8 mouse cellular contexts compared by ENCODE assay signal in the genomic region with DNA sequence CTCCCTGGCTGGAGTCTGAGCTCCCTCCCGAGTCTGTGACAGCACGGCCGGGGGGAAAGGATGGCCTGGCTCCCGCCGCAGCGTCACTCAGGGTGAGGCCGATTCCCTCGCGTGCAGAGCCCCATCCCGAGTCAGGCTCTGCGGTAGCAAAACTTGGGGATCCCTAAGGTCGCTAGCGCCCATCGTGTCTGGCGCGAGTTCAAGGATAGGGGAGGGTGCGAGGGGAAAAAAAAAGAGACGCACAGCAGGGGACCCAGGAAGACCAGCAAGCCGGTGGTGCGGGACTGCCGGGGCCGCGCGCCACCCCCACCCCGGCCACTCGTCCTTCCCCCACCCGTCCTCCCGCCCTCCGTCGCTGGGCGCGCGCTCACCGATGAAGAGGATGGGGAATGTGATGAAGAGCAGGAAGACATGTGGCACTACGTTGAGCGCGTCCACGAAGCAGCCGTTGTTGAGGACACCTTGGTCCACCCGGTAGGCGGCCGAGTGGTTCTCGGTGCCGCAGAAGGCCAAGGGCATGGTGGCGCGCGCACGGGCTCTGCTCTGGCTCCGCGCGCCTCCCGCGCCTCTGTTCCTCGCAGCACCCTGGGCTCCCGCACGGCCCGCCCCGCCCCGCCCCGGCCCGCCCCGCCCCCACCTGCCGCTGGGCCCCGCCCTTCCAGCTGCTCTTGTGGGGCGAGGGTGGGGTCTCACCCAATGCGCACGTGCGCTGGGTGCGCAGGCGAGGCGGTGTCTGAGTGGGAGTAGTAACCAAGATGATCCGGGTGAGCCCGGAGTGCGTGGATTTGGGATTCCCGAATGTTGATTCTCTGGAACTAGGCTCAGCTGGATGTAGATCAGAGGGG. TPM values are rescaled to one million over a fixed set of nuclear protein-coding genes. Genes with fewer than 3 reads are reported as not detected.
DNase-seq lines count a peak whose midpoint lies in the region; ATAC-seq lines count a peak whose summit lies in the region.

Abcc8 (minus strand) TSS at position 603 of the 845 bp plus-strand sequence.

- H3K27ac ChIP-seq in heart, embryonic 10.5 days = peak within 1 kb of the TSS; percentile 69
- H3K27ac ChIP-seq in midbrain, embryonic 14.5 days (replicated peaks; ENCODE audit: low read depth, low read length) = no peak within 1 kb of the TSS

- ATAC-seq in midbrain, embryonic 14.5 days (ENCODE audit: low FRiP score, low TSS enrichment) = peak; percentile 35; the same call in 1 of the 2 replicates

- peak within 1 kb of the TSS; percentile 73 for H3K4me2 ChIP-seq in midbrain, embryonic 14.5 days (ENCODE audit: low read length)

- peaks cover 84% of the 10 kb centered on the region for H3K27me3 ChIP-seq in heart, embryonic 10.5 days (ENCODE audit: insufficient read depth, poor library complexity, severe bottlenecking)
- peaks cover 28% of the 10 kb centered on the region for H3K27me3 ChIP-seq in midbrain, embryonic 14.5 days (ENCODE audit: control insufficient read depth, insufficient read depth, low read length)

- peak within 1 kb of the TSS; percentile 56 for H3K9ac ChIP-seq in midbrain, embryonic 14.5 days (replicated peaks; ENCODE audit: low read length)

- no peaks in the 10 kb centered on the region for H3K36me3 ChIP-seq in heart, embryonic 10.5 days
- no peaks in the 10 kb centered on the region for H3K36me3 ChIP-seq in midbrain, embryonic 14.5 days (ENCODE audit: control insufficient read depth, insufficient read depth, low read length)

- H3K9me3 ChIP-seq in heart, embryonic 10.5 days = no peaks in the 10 kb centered on the region
- no peaks in the 10 kb centered on the region for H3K9me3 ChIP-seq in midbrain, embryonic 14.5 days (ENCODE audit: control insufficient read depth, low read length)

- peaks cover 12% of the 10 kb centered on the region for H3K4me1 ChIP-seq in heart, embryonic 10.5 days
- 0 out of 2 replicates have a peak, but pooled peaks cover 5% of the 10 kb centered on the region for H3K4me1 ChIP-seq in midbrain, embryonic 14.5 days (ENCODE audit: control insufficient read depth, insufficient read depth, low read length)

- WGBS in heart, embryonic 10.5 days = 1% methylated on average over 73 of the region's 75 CpGs
- WGBS in midbrain, embryonic 14.5 days = under 1% methylated on average over 75 of the region's 75 CpGs

- DNase-seq in adrenal gland, postnatal 36 days = peak; percentile 13 to 16
- DNase-seq in adrenal gland, postnatal 25 days = no peak
- DNase-seq in cerebellum, postnatal 14 days = peak; percentile 67 to 74
- no peak for DNase-seq in heart, embryonic 10.5 days (ENCODE audit: low spot score)
- peak; percentile 30 to 43 for DNase-seq in layer of hippocampus, postnatal 10 days (ENCODE audit: low spot score in 2 of 2)
- peak; percentile 53 for DNase-seq in midbrain, embryonic 14.5 days
- DNase-seq in ovary, postnatal 10 days (ENCODE audit: low spot score) = no peak
- DNase-seq in thymus, postnatal 36 days = no peak

- H3K4me3 ChIP-seq in heart, embryonic 10.5 days = peak within 1 kb of the TSS; percentile 66
- peak within 1 kb of the TSS; percentile 45 for H3K4me3 ChIP-seq in midbrain, embryonic 14.5 days (replicated peaks; ENCODE audit: low read depth, low read length)

RNA-seq across cellular contexts. Expression of gene Abcc8, which starts in this region (rescaled TPM):
- total RNA-seq in adrenal gland, postnatal 36 days (2021) = 1 to 10 TPM; 1.6 to 1.7 TPM
- total RNA-seq in adrenal gland, postnatal 25 days (2021) = 1.0 and 1.8 TPM in 2 replicates
- polyA plus RNA-seq in heart, embryonic 10.5 days (2016; fragmentation: Nextera tagmentation; extraction: Ambion mirVana) = 3.9 and 4.5 TPM in 2 replicates
- total RNA-seq in layer of hippocampus, postnatal 10 days (2021) = 10 to 100 TPM; 41.9 to 42.6 TPM
- polyA plus RNA-seq in midbrain, embryonic 14.5 days (2014; fragmentation: Nextera tagmentation; extraction: Ambion mirVana) = 3.0 and 6.0 TPM in 2 replicates

Comparison
In these comparisons a context has a peak if more than half of its experiments do, and no peak if none do; other contexts are left out.
1. RNA of gene Abcc8 (total RNA-seq): 41.9 to 42.6 TPM in layer of hippocampus, postnatal 10 days; 1.0 to 1.8 TPM in adrenal gland, postnatal 25 days and 1.6 to 1.7 TPM in adrenal gland, postnatal 36 days; every median in the first group is over 10 times any median in the second.
2. DNase-seq: peak in adrenal gland, postnatal 36 days (2 of 2), cerebellum, postnatal 14 days (2 of 2), layer of hippocampus, postnatal 10 days (2 of 2) and midbrain, embryonic 14.5 days (single experiment); none in adrenal gland, postnatal 25 days (single experiment), heart, embryonic 10.5 days (single experiment), ovary, postnatal 10 days (single experiment) and thymus, postnatal 36 days (0 of 2).